Mouse (Mus musculus): Measurements from ENCODE around the gene Mtfr1l. TPM values are rescaled to one million over a fixed set of nuclear protein-coding genes. Genes with fewer than 3 reads are reported as not detected.
A peak's percentile ranks its signal among the peaks of the same experiment; 100 is the strongest.

The Mtfr1l gene
- total and polyA plus RNA-seq, 2 experiments from 2014 or later: 167 to 191 TPM

GRCm38 (mm10) chr4:134560699-134561098 is 25.5 kb upstream of the Mtfr1l start:
- ATAC-seq (ENCODE audit: low FRiP score) (no peak), DNase-seq (ENCODE audit: low spot score) (no peak)
- TF ChIP-seq CTCF (IDR thresholded peaks at IDR 0.05): no peak
- no peaks in the 10 kb centered on the region for H3K27me3 ChIP-seq (ENCODE audit: insufficient read depth, low read length)
- H3K4me3 ChIP-seq (ENCODE audit: low read depth, low read length): no peak overlapping the region
- H3K27ac ChIP-seq (ENCODE audit: low read depth, low read length): no peak overlapping the region
- 95% methylated on average over 8 of the region's 8 CpGs for WGBS
- H3K36me3 ChIP-seq (ENCODE audit: insufficient read depth, low read length): no peaks in the 10 kb centered on the region; the same call in none of the 2 replicates
- H3K4me1 ChIP-seq (ENCODE audit: insufficient read depth, low read length): peaks cover 4% of the 10 kb centered on the region; the same call in 1 of the 2 replicates
- no peak overlapping the region for H3K4me2 ChIP-seq (ENCODE audit: low read depth, low read length, poor library complexity, severe bottlenecking)
- no peaks in the 10 kb centered on the region for H3K9me3 ChIP-seq (ENCODE audit: low read length)
- H3K9ac ChIP-seq (replicated peaks; ENCODE audit: low read length, poor library complexity, severe bottlenecking): no peak overlapping the region

DNA sequence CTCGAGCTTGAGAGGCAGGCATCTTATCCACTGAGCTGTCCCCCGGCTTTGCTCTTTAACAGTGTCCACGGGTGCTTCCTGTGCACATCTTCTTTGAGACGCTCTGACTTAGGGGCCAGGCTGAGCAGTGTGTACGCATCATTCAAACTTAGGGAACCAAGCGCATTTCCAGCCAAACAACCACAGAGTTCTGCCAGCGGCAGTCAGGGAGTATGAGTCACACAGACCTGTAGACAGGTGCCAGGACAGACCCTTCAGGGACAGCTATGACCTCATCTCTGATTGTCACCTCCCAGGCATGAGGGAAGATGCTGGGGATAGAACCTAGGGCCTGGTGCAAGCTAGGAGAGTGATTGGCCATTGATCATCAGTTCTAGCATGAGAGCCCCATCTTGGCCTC is 24.0 kb upstream of the Mtfr1l start:
- no peak overlapping the region for H3K9ac ChIP-seq (replicated peaks; ENCODE audit: low read length, poor library complexity, severe bottlenecking)
- no peak overlapping the region for H3K4me3 ChIP-seq (ENCODE audit: low read depth, low read length)
- DNase-seq (ENCODE audit: low spot score) (no peak), ATAC-seq (ENCODE audit: low FRiP score) (no peak)
- no peak overlapping the region for H3K4me2 ChIP-seq (ENCODE audit: low read depth, low read length, poor library complexity, severe bottlenecking)
- no peaks in the 10 kb centered on the region; the same call in 1 of the 2 replicates for H3K36me3 ChIP-seq (ENCODE audit: insufficient read depth, low read length)
- no peak overlapping the region for H3K27ac ChIP-seq (ENCODE audit: low read depth, low read length)
- TF ChIP-seq CTCF (IDR thresholded peaks at IDR 0.05): no peak
- H3K4me1 ChIP-seq (ENCODE audit: insufficient read depth, low read length): peaks cover 4% of the 10 kb centered on the region; the same call in 1 of the 2 replicates
- 81% methylated on average over 7 of the region's 7 CpGs for WGBS
- no peaks in the 10 kb centered on the region for H3K27me3 ChIP-seq (ENCODE audit: insufficient read depth, low read length)
- H3K9me3 ChIP-seq (ENCODE audit: low read length): no peaks in the 10 kb centered on the region

GRCm38 (mm10) chr4:134558570-134559113 is 23.5 kb upstream of the Mtfr1l start:
- Histone ChIP-seq H3K27me3 (ENCODE audit: insufficient read depth, low read length) (no peaks in the 10 kb centered on the region), H3K36me3 (ENCODE audit: insufficient read depth, low read length) (no peaks in the 10 kb centered on the region; the same call in 1 of the 2 replicates), H3K4me2 (ENCODE audit: low read depth, low read length, poor library complexity, severe bottlenecking) (no peak overlapping the region), H3K4me1 (ENCODE audit: insufficient read depth, low read length) (peaks cover 4% of the 10 kb centered on the region; the same call in 1 of the 2 replicates), H3K9me3 (ENCODE audit: low read length) (no peaks in the 10 kb centered on the region), H3K9ac (replicated peaks; ENCODE audit: low read length, poor library complexity, severe bottlenecking) (no peak overlapping the region), H3K27ac (ENCODE audit: low read depth, low read length) (no peak overlapping the region), H3K4me3 (ENCODE audit: low read depth, low read length) (no peak overlapping the region)
- ATAC-seq (ENCODE audit: low FRiP score) (no peak), DNase-seq (ENCODE audit: low spot score) (no peak)
- WGBS: 52% methylated on average over 9 of the region's 9 CpGs
- no peak for TF ChIP-seq CTCF (IDR thresholded peaks at IDR 0.05)

DNA sequence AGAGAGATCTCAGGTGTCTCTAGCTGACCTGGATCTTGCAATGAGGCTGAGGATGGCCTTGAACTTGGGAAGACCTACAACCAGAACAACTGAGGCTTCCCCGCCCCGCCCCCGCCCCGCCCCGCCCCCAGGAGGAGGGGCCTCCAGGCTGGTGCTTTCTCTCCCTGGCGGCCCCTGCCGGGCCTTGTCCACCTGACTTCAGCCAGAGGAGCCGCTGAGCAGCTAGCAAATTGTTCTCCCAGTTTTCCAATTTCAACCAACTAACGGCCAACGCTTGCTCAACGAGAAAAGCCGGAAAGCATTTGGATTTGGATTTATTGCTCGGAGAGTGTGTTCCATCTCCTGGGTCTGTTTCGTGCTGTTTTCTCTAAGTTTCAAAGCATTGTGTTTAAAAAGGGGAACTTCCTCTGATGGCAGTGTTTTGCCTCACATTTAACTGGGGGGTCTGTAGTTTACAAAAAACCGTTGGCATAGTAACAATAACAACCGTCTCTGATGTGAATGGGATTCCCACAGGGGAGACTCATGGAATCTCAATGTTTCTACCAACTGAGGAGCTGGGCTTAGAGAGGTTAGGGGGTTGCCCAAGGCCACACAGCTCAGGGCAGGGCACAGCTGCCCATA is 22.6 kb upstream of the Mtfr1l start:
- no peak overlapping the region for H3K4me3 ChIP-seq (ENCODE audit: low read depth, low read length)
- no peak overlapping the region for H3K4me2 ChIP-seq (ENCODE audit: low read depth, low read length, poor library complexity, severe bottlenecking)
- WGBS: 2% methylated on average over 15 of the region's 16 CpGs
- H3K4me1 ChIP-seq (ENCODE audit: insufficient read depth, low read length): peaks cover 4% of the 10 kb centered on the region; the same call in 1 of the 2 replicates
- no peaks in the 10 kb centered on the region; the same call in 1 of the 2 replicates for H3K36me3 ChIP-seq (ENCODE audit: insufficient read depth, low read length)
- no peak overlapping the region for H3K9ac ChIP-seq (replicated peaks; ENCODE audit: low read length, poor library complexity, severe bottlenecking)
- H3K9me3 ChIP-seq (ENCODE audit: low read length): no peaks in the 10 kb centered on the region
- ATAC-seq (ENCODE audit: low FRiP score): no peak
- peak; percentile 63 for DNase-seq (ENCODE audit: low spot score)
- TF ChIP-seq CTCF (IDR thresholded peaks at IDR 0.05): peak; percentile 27; the same call in 1 of the 2 replicates
- H3K27ac ChIP-seq (ENCODE audit: low read depth, low read length): peak overlapping the region; percentile 47
- no peaks in the 10 kb centered on the region for H3K27me3 ChIP-seq (ENCODE audit: insufficient read depth, low read length)

DNA sequence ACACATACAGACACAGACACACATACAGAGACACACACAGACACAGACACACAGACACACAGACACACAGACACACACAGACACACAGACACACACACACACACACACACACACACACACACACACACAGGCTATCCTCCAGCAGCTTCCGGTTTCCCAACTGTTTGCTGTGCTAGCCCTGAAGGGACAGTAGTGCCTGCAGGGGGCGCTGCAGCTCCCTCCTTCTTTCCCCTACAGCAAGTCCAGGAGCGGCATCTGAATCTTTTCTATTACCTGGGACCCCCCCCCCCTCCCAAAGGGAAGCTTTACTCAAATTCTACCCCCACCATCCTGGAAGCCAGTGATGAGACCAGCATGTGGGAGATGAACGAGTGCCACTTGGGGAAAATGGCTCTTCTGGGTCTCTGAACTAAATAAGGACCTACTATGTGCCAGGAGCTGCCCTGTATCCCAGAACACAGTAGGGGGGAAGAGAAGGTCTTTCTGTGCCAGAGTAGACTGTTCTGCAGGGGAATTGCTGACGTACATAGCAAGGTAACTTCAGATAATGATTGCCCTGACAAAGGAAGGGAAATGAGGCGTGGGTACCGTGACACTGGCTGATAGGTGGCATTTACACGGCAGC is 20.9 kb upstream of the Mtfr1l start:
- Histone ChIP-seq H3K4me2 (ENCODE audit: low read depth, low read length, poor library complexity, severe bottlenecking) (no peak overlapping the region), H3K36me3 (ENCODE audit: insufficient read depth, low read length) (no peaks in the 10 kb centered on the region), H3K4me3 (ENCODE audit: low read depth, low read length) (no peak overlapping the region), H3K9me3 (ENCODE audit: low read length) (no peaks in the 10 kb centered on the region), H3K9ac (replicated peaks; ENCODE audit: low read length, poor library complexity, severe bottlenecking) (no peak overlapping the region), H3K27ac (ENCODE audit: low read depth, low read length) (no peak overlapping the region), H3K27me3 (ENCODE audit: insufficient read depth, low read length) (no peaks in the 10 kb centered on the region), H3K4me1 (ENCODE audit: insufficient read depth, low read length) (peaks cover 9% of the 10 kb centered on the region)
- ATAC-seq (ENCODE audit: low FRiP score) (no peak), DNase-seq (ENCODE audit: low spot score) (peak; percentile 66)
- TF ChIP-seq CTCF (IDR thresholded peaks at IDR 0.05): peak; percentile 65
- WGBS: 68% methylated on average over 7 of the region's 8 CpGs

DNA sequence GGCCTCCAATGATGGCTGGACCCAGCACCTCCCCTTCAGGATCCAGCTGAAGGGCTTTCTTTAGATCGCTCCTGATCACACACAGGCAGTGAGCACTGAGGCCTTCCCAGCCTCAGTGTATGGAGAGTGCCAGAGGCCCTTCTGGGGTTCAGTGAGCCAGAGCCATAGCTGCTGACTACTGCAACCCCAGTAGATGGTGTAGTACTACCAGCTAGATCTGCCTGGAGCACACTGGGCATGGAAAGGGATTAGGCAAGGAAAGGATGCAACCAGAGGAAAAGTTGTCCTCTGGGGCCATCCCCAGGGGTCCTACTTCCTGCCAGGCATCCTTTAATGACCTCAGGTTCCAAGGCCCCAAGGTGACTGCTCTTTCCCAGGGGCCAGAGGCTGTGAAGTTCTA is 18.4 kb upstream of the Mtfr1l start:
- no peak overlapping the region for H3K27ac ChIP-seq (ENCODE audit: low read depth, low read length)
- no peaks in the 10 kb centered on the region for H3K9me3 ChIP-seq (ENCODE audit: low read length)
- no peak overlapping the region for H3K9ac ChIP-seq (replicated peaks; ENCODE audit: low read length, poor library complexity, severe bottlenecking)
- H3K4me3 ChIP-seq (ENCODE audit: low read depth, low read length): no peak overlapping the region
- 85% methylated on average over 1 of the region's 1 CpGs for WGBS
- peaks cover 11% of the 10 kb centered on the region for H3K4me1 ChIP-seq (ENCODE audit: insufficient read depth, low read length)
- TF ChIP-seq CTCF (IDR thresholded peaks at IDR 0.05): peak; percentile 67
- DNase-seq (ENCODE audit: low spot score) (no peak), ATAC-seq (ENCODE audit: low FRiP score) (no peak)
- H3K27me3 ChIP-seq (ENCODE audit: insufficient read depth, low read length): no peaks in the 10 kb centered on the region
- no peak overlapping the region for H3K4me2 ChIP-seq (ENCODE audit: low read depth, low read length, poor library complexity, severe bottlenecking)
- H3K36me3 ChIP-seq (ENCODE audit: insufficient read depth, low read length): peaks cover 8% of the 10 kb centered on the region; the same call in 1 of the 2 replicates

Measured in midbrain, postnatal 0 days (tissue).